Mouse (Mus musculus): ENCODE measurements around the gene Htr5a. TPM values are rescaled to one million over a fixed set of nuclear protein-coding genes. Genes with fewer than 3 reads are reported as not detected.

The Htr5a gene
- total and polyA plus RNA-seq, 2 experiments from 2014 or later = 1.6 to 12.3 TPM

DNA sequence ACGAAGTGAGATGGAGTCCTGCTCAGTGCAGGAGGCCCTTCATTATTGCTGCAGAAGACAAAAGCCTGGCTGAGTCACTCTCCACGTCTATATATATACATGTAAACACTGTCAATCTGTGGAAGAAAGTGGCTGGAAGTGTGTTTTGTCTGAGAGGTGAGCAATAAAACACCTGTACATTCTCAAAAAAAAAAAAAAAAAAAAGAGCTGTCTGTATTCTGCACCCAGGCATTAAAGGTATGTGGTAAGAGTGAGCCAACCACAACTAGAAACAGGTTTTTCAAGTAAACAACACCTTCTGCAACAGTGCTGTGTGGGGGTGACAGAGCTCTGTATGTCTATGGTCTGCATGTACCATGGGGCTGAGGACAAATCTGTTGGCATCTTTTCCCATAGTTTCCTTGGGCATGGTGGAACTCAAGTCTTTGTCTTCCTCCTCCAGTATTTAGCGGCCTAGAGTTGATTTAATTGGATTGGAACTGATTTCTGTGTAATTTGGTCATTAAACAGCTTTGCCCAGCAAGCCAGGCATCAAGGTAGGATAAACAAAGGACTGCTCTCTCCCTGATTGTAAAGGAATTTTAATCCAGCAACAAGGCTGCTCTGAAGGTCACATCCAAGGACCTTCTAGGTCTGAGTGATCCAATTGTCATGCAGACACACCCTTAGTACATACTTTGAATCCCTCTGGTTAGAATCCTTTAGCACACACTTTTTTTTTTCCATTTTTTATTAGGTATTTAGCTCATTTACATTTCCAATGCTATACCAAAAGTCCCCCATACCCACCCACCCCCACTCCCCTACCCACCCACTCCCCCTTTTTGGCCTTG, 22.9 kb upstream of the Htr5a start:
- no peak for TF ChIP-seq CTCF (IDR thresholded peaks at IDR 0.05)
- 67% methylated on average over 3 of the region's 3 CpGs for WGBS
- Histone ChIP-seq H3K9ac (replicated peaks; ENCODE audit: low read length, poor library complexity, severe bottlenecking) (no peak overlapping the region), H3K27me3 (ENCODE audit: insufficient read depth, low read length) (no peaks in the 10 kb centered on the region), H3K4me2 (ENCODE audit: low read depth, low read length, poor library complexity, severe bottlenecking) (no peak overlapping the region), H3K27ac (ENCODE audit: low read depth, low read length) (no peak overlapping the region), H3K4me3 (ENCODE audit: low read depth, low read length) (no peak overlapping the region), H3K4me1 (ENCODE audit: insufficient read depth, low read length) (no peaks in the 10 kb centered on the region), H3K9me3 (ENCODE audit: low read length) (no peaks in the 10 kb centered on the region), H3K36me3 (ENCODE audit: insufficient read depth, low read length) (no peaks in the 10 kb centered on the region)
- ATAC-seq (ENCODE audit: low FRiP score) (no peak), DNase-seq (ENCODE audit: low spot score) (no peak)

GRCm38 (mm10) chr5:27821161-27821560, 20.8 kb upstream of the Htr5a start:
- H3K27me3 ChIP-seq (ENCODE audit: insufficient read depth, low read length) = no peaks in the 10 kb centered on the region
- ATAC-seq (ENCODE audit: low FRiP score) (no peak), DNase-seq (ENCODE audit: low spot score) (peak; percentile 4)
- no peak overlapping the region for H3K4me2 ChIP-seq (ENCODE audit: low read depth, low read length, poor library complexity, severe bottlenecking)
- H3K9me3 ChIP-seq (ENCODE audit: low read length) = no peaks in the 10 kb centered on the region
- H3K36me3 ChIP-seq (ENCODE audit: insufficient read depth, low read length) = no peaks in the 10 kb centered on the region
- no peak overlapping the region for H3K9ac ChIP-seq (replicated peaks; ENCODE audit: low read length, poor library complexity, severe bottlenecking)
- no peak for TF ChIP-seq CTCF (IDR thresholded peaks at IDR 0.05)
- 67% methylated on average over 6 of the region's 6 CpGs for WGBS
- H3K27ac ChIP-seq (ENCODE audit: low read depth, low read length) = no peak overlapping the region
- no peaks in the 10 kb centered on the region for H3K4me1 ChIP-seq (ENCODE audit: insufficient read depth, low read length)
- H3K4me3 ChIP-seq (ENCODE audit: low read depth, low read length) = no peak overlapping the region

DNA sequence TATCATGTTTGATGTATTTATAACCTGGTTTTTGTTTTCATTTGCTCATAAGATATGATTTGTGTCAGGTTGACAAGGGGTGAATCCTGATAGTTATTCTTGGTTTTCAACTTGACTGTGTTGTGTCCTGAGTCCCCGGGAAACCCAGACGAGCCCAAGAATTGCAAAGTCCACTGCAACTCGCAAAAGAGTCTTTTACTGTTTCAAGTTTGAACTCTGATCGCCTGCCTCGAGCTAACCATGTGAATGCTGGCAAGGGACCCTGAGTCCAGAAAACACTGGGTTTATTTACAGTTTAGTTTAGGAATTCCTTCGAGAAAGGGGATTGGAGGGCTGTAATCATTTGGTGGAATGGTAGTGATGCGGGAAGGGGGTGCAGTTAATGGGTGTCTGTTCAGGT, 14.0 kb upstream of the Htr5a start:
- ATAC-seq (ENCODE audit: low FRiP score) = no peak
- no peak for TF ChIP-seq CTCF (IDR thresholded peaks at IDR 0.05)
- H3K36me3 ChIP-seq (ENCODE audit: insufficient read depth, low read length) = no peaks in the 10 kb centered on the region
- H3K9me3 ChIP-seq (ENCODE audit: low read length) = no peaks in the 10 kb centered on the region
- no peak for DNase-seq (ENCODE audit: low spot score)
- H3K4me3 ChIP-seq (ENCODE audit: low read depth, low read length) = no peak overlapping the region
- no peaks in the 10 kb centered on the region for H3K4me1 ChIP-seq (ENCODE audit: insufficient read depth, low read length)
- H3K27me3 ChIP-seq (ENCODE audit: insufficient read depth, low read length) = no peaks in the 10 kb centered on the region
- H3K4me2 ChIP-seq (ENCODE audit: low read depth, low read length, poor library complexity, severe bottlenecking) = no peak overlapping the region
- WGBS = 91% methylated on average over 7 of the region's 7 CpGs
- no peak overlapping the region for H3K27ac ChIP-seq (ENCODE audit: low read depth, low read length)
- H3K9ac ChIP-seq (replicated peaks; ENCODE audit: low read length, poor library complexity, severe bottlenecking) = no peak overlapping the region

DNA sequence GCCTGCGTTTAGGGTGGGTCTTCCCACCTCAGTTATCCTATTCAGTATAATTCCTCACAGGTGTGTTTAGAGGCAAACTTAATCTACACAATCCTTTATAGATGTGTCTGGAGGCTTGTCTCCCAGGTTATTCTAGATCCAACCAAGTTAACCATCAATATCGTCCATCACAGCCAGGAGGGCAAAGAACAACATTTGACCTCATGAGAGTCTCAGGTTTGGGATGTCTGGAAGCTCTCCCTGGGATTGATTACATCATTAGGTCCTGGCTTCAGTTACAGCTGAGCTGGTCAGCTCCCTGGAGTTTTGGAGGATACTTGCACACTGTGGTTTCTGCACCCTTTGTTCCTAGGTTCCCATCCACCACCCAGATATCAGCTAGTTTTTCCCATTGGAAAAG, 6.9 kb upstream of the Htr5a start:
- Histone ChIP-seq H3K9ac (replicated peaks; ENCODE audit: low read length, poor library complexity, severe bottlenecking) (no peak overlapping the region), H3K9me3 (ENCODE audit: low read length) (no peaks in the 10 kb centered on the region), H3K4me2 (ENCODE audit: low read depth, low read length, poor library complexity, severe bottlenecking) (no peak overlapping the region), H3K27me3 (ENCODE audit: insufficient read depth, low read length) (no peaks in the 10 kb centered on the region), H3K4me1 (ENCODE audit: insufficient read depth, low read length) (no peaks in the 10 kb centered on the region), H3K36me3 (ENCODE audit: insufficient read depth, low read length) (no peaks in the 10 kb centered on the region), H3K4me3 (ENCODE audit: low read depth, low read length) (no peak overlapping the region), H3K27ac (ENCODE audit: low read depth, low read length) (no peak overlapping the region)
- 88% methylated on average over 2 of the region's 2 CpGs for WGBS
- TF ChIP-seq CTCF (IDR thresholded peaks at IDR 0.05) = no peak
- no peak for DNase-seq (ENCODE audit: low spot score)
- no peak for ATAC-seq (ENCODE audit: low FRiP score)

DNA sequence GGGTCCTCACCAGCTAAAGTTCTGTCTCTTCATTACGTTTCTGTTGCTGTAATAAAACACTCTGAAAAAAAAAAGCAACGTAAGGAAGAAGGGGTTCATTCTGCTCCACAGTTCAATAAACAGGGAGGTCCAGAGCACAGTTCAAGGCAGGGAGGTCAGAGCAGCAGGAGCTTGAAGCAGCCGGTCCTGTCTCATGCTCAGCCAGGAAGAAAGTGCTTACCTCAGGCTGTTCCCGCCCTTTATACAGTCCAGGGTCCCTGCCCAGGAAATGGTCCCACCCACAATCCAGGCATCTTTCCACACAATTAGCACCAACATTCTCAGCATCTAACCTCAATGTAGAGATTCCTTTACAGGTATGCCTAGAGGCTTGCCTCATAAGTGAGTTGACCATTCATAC, 3.9 kb upstream of the Htr5a start:
- no peak overlapping the region for H3K27ac ChIP-seq (ENCODE audit: low read depth, low read length)
- DNase-seq (ENCODE audit: low spot score) (no peak), ATAC-seq (ENCODE audit: low FRiP score) (no peak)
- no peak overlapping the region for H3K9ac ChIP-seq (replicated peaks; ENCODE audit: low read length, poor library complexity, severe bottlenecking)
- no peaks in the 10 kb centered on the region for H3K36me3 ChIP-seq (ENCODE audit: insufficient read depth, low read length)
- 42% methylated on average over 4 of the region's 4 CpGs for WGBS
- peaks cover 2% of the 10 kb centered on the region; the same call in 1 of the 2 replicates for H3K4me1 ChIP-seq (ENCODE audit: insufficient read depth, low read length)
- no peaks in the 10 kb centered on the region for H3K27me3 ChIP-seq (ENCODE audit: insufficient read depth, low read length)
- no peak for TF ChIP-seq CTCF (IDR thresholded peaks at IDR 0.05)
- H3K9me3 ChIP-seq (ENCODE audit: low read length) = no peaks in the 10 kb centered on the region
- no peak overlapping the region for H3K4me3 ChIP-seq (ENCODE audit: low read depth, low read length)
- no peak overlapping the region for H3K4me2 ChIP-seq (ENCODE audit: low read depth, low read length, poor library complexity, severe bottlenecking)

DNA sequence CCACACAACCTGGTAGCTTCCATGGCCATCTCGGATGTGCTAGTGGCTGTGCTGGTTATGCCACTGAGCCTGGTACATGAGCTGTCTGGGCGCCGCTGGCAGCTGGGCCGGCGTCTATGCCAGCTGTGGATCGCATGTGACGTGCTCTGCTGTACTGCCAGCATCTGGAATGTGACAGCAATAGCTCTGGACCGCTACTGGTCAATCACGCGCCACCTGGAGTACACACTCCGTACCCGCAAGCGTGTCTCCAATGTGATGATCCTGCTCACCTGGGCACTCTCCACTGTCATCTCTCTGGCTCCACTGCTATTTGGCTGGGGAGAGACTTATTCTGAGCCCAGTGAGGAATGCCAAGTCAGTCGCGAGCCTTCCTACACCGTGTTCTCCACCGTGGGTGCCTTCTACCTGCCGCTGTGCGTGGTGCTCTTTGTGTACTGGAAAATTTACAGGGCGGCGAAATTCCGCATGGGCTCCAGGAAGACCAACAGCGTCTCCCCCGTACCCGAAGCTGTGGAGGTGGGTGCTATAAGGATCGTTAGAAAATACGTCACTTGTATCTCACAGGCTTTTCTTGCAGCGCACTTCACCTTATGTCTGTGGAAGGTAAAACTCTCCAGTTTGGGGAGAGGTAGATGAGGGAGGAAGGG, 847 bp downstream of the Htr5a start:
- DNase-seq (ENCODE audit: low spot score) (peak; percentile 42), ATAC-seq (ENCODE audit: low FRiP score) (peak; percentile 58; the same call in 1 of the 2 replicates)
- peak overlapping the region; percentile 81 for H3K4me2 ChIP-seq (ENCODE audit: low read depth, low read length, poor library complexity, severe bottlenecking)
- H3K27ac ChIP-seq (ENCODE audit: low read depth, low read length) = 0 out of 2 replicates have a peak overlapping the region, but pooled peaks have one; percentile 6
- 68% methylated on average over 28 of the region's 28 CpGs for WGBS
- H3K4me3 ChIP-seq (ENCODE audit: low read depth, low read length) = peak overlapping the region; percentile 54
- no peaks in the 10 kb centered on the region for H3K9me3 ChIP-seq (ENCODE audit: low read length)
- H3K36me3 ChIP-seq (ENCODE audit: insufficient read depth, low read length) = no peaks in the 10 kb centered on the region
- no peaks in the 10 kb centered on the region for H3K27me3 ChIP-seq (ENCODE audit: insufficient read depth, low read length)
- peak; percentile 26; the same call in 1 of the 2 replicates for TF ChIP-seq CTCF (IDR thresholded peaks at IDR 0.05)
- H3K9ac ChIP-seq (replicated peaks; ENCODE audit: low read length, poor library complexity, severe bottlenecking) = peak overlapping the region; percentile 73; the same call in 1 of the 2 replicates
- peaks cover 11% of the 10 kb centered on the region; the same call in 1 of the 2 replicates for H3K4me1 ChIP-seq (ENCODE audit: insufficient read depth, low read length)

Measured in midbrain, postnatal 0 days (tissue).